Mouse (Mus musculus): ENCODE data around the gene Gamt. TPM values are rescaled to one million over a fixed set of nuclear protein-coding genes. Genes with fewer than 3 reads are reported as not detected.

Gamt gene
- polyA plus RNA-seq, 1 experiment = 26.3 TPM

DNA sequence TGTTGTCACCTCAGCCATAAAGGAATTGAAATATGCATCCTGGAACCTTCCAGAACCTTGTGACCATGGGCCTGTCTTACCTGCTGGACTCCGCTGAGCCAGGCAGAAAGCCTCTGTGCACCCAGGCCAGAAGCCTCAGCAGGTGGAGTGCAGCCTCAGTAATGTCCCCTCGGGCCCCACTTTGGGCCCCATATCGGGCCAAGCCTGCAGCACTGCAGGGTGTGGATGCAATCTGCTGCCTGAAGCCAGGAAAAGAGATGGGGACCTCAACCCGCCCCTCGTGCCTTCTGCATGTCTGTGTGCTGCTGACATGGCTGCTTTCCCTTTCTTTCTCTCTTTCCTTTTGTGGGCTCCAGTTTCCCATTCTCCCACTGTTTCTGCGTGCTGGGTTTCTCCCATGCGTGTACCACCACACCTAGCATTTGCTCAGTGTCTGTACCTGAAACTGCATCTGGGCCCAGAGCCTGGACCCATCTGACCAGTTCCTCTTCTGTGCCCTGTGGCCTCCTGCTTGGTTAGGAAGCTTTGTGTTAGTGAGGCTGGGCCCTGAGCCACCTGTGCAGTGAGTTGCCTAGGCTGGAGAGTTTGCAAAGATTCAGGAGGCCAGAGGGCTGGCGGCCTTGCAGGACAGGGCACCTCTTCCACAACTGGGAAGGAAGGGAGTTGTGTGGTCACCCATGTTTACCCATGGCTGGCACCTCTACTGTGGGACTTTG, 11.2 kb upstream of the Gamt start:
- H3K27ac ChIP-seq (ENCODE audit: insufficient read depth, low read depth, low read length) = no peak overlapping the region
- peaks cover 37% of the 10 kb centered on the region for H3K4me1 ChIP-seq (ENCODE audit: control insufficient read depth, insufficient read depth, low read length)
- no peak for TF ChIP-seq CTCF (IDR thresholded peaks at IDR 0.05; ENCODE audit: low read depth, low read length)

DNA sequence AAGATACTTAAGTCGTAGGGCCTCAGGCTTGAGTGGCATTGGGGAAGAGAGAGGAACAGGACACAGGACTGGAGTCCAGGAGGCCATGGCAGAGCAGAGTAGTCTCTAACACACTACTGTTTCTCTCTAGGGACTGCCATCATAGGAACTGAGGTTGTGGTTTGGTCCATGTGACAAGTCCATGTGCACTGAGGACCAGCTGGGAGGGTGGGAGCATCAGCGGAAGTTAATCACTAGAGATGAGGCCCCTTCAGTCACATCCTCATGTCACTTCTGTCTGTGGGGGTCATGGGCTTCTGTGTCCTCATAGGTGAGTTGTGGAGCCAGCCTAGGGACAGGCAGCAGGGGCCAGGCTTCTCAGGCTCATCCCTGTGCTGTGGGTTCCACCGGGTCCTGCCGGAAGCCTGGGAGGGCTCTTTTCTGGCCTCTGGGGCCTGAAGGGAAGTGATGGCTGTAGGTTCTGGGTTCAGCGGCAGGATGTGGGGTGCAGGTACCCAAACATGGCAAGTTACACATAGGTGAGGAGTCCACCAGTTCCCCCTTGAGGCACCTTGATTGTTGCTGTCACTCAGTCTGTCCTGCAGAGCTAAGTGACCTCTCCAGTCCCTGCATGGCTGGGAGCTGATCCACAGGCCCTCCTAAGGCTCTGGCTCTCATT, 10.5 kb upstream of the Gamt start:
- H3K4me3 ChIP-seq (ENCODE audit: insufficient read depth, low read length) = no peak overlapping the region
- no peak for TF ChIP-seq CTCF (IDR thresholded peaks at IDR 0.05; ENCODE audit: low read depth, low read length)
- TF ChIP-seq POLR2A (IDR thresholded peaks at IDR 0.05; ENCODE audit: borderline replicate concordance, low read depth, low read length) = no peak
- H3K27ac ChIP-seq (ENCODE audit: insufficient read depth, low read depth, low read length) = no peak overlapping the region
- peaks cover 43% of the 10 kb centered on the region for H3K4me1 ChIP-seq (ENCODE audit: control insufficient read depth, insufficient read depth, low read length)

More for the DNA sequence above, 11.2 kb upstream of the Gamt start:
- H3K4me3 ChIP-seq (ENCODE audit: insufficient read depth, low read length) = no peak overlapping the region

DNA sequence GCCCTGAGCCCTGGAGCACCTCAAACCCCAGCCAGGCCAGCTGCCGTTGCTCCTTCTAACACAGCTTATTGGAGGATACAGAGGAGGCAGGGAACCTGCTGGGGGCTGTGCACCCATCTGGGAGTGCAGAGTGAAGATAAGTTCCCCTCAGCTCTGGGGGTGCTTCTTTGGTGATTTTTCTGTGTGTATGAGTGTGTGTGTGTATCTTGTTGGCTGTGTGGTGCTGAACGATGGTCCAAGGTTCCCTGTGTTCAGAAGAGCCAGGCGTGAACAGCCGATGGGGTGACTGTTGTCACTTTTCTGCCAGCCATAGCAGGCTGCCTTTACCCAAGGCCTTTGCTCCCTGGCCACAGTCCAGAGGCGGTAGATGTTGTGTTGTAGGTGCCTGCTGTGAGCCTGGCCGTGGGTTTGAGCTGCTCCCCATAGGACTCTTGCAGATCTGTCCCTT, 9.9 kb upstream of the Gamt start:
- Histone ChIP-seq H3K4me1 (ENCODE audit: control insufficient read depth, insufficient read depth, low read length) (peaks cover 43% of the 10 kb centered on the region), H3K27ac (ENCODE audit: insufficient read depth, low read depth, low read length) (no peak overlapping the region), H3K4me3 (ENCODE audit: insufficient read depth, low read length) (no peak overlapping the region)
- no peak for TF ChIP-seq CTCF (IDR thresholded peaks at IDR 0.05; ENCODE audit: low read depth, low read length)
- no peak for TF ChIP-seq POLR2A (IDR thresholded peaks at IDR 0.05; ENCODE audit: borderline replicate concordance, low read depth, low read length)

DNA sequence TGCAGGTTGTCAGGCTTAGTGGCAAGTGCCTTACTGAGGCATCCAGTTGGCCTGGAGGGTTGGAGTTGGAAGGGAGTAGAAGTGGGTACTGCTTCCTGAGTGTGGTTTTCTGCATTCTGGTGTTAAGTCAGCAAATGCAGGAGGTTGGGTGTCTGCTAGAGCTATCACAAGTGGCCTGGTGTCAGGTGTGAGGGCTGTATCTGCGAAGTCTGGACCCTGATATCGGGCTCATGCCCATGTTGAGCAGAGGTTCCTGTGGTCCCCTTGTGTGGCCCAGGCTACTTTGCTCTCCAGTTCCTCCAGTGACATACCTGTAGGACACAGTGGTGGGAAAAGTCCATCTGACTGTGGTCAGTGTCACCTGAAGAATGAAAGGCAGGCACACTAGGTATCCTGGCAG, 9.3 kb upstream of the Gamt start:
- Histone ChIP-seq H3K27ac (ENCODE audit: insufficient read depth, low read depth, low read length) (no peak overlapping the region), H3K4me3 (ENCODE audit: insufficient read depth, low read length) (no peak overlapping the region), H3K4me1 (ENCODE audit: control insufficient read depth, insufficient read depth, low read length) (peaks cover 43% of the 10 kb centered on the region)
- TF ChIP-seq POLR2A (IDR thresholded peaks at IDR 0.05; ENCODE audit: borderline replicate concordance, low read depth, low read length) = no peak
- TF ChIP-seq CTCF (IDR thresholded peaks at IDR 0.05; ENCODE audit: low read depth, low read length) = no peak

DNA sequence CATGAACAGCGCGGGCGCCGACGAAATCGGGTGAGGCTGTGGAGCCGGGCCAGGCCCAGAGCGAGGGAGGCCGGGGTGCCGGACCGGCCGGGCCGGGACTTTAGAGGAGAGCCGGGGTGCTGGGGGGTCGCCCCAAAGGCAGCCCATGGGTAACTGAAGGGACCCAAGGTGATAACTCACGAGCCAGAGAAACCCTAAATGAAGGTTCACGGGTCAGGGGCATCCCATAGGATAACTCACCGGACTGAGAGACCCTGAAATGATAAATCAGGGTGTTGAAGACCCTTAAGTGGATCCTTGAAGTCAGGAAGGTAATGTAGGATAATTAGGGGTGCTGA, 4.3 kb upstream of the Gamt start:
- peaks cover 45% of the 10 kb centered on the region for H3K4me1 ChIP-seq (ENCODE audit: control insufficient read depth, insufficient read depth, low read length)
- TF ChIP-seq CTCF (IDR thresholded peaks at IDR 0.05; ENCODE audit: low read depth, low read length) = no peak
- TF ChIP-seq POLR2A (IDR thresholded peaks at IDR 0.05; ENCODE audit: borderline replicate concordance, low read depth, low read length) = no peak
- H3K27ac ChIP-seq (ENCODE audit: insufficient read depth, low read depth, low read length) = peak overlapping the region; percentile 68
- peak overlapping the region; percentile 69 for H3K4me3 ChIP-seq (ENCODE audit: insufficient read depth, low read length)

DNA sequence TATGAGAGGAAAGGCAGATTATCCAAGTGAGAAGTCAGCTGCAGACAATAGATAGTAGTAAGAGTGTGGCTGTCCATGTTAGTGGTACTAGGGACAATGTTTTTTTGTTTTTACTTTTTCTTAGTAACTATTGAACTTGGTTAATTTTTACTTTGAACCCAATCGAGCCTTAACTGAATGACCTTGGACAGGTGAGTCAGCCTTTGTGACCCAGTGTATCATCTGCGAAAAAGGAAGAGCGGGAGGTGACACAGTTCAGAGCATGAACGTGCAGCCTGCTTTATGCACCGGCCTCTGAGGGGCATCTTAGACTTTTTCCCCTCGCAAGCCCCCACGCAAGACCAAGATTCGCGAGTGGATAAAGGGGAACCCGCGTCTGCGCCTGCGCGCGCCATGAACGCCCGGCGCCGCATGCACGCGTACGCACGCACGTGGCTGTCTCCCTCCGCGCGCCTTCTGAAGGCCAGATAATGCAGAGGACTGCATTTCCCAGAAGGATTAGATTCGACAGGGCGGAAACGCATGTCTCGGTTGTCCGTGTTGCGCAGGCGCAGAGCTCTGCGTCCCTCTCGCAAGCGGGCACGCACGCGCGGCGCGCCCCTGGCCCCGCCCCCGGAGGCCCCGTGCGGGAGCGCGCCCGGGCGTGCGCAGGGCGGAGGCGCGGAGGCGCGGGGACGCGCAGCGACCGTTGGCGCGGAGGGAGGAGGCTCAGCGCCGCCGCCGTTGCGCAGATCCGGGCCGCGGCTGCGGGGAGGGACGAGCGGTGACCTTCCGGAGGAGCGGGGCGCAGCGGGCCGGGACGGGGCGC, 3.7 kb upstream of the Gamt start:
- Histone ChIP-seq H3K4me3 (ENCODE audit: insufficient read depth, low read length) (peak overlapping the region; percentile 69), H3K4me1 (ENCODE audit: control insufficient read depth, insufficient read depth, low read length) (peaks cover 44% of the 10 kb centered on the region), H3K27ac (ENCODE audit: insufficient read depth, low read depth, low read length) (peak overlapping the region; percentile 78)
- TF ChIP-seq CTCF (IDR thresholded peaks at IDR 0.05; ENCODE audit: low read depth, low read length) (no peak), POLR2A (IDR thresholded peaks at IDR 0.05; ENCODE audit: borderline replicate concordance, low read depth, low read length) (0 out of 2 replicates have a peak, but pooled peaks have one; percentile 12)

DNA sequence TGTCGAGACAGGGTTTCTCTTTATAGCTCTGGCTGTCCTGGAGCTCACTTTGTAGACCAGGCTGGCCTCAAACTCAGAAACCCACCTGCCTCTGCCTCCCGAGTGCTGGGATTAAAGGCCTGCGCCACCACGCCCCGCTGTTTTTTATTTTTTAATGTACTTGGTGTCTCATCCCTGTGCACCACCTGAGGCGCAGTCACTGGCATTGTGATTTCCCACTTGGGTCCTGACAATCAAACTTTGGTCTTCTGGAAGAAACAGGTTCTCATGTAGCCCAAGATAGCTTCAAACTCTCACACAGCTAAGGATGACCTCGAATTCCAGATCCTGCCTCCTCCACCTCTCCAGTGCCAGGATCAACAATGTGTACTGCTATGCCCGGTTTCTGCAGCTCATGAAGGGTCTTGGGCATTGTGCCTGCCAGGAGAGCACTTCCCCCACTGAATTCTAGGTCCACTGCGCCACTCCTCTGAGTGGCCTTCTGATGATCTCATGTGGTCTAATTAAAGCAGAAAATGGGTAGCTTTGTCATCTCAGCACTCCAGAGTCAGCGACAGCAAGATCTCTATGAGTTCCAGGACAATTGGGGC, 2.1 kb upstream of the Gamt start:
- Histone ChIP-seq H3K27ac (ENCODE audit: insufficient read depth, low read depth, low read length) (peak overlapping the region; percentile 95), H3K4me3 (ENCODE audit: insufficient read depth, low read length) (peak overlapping the region; percentile 4; the same call in 1 of the 2 replicates), H3K4me1 (ENCODE audit: control insufficient read depth, insufficient read depth, low read length) (peaks cover 37% of the 10 kb centered on the region)
- TF ChIP-seq CTCF (IDR thresholded peaks at IDR 0.05; ENCODE audit: low read depth, low read length) (no peak), POLR2A (IDR thresholded peaks at IDR 0.05; ENCODE audit: borderline replicate concordance, low read depth, low read length) (no peak)

DNA sequence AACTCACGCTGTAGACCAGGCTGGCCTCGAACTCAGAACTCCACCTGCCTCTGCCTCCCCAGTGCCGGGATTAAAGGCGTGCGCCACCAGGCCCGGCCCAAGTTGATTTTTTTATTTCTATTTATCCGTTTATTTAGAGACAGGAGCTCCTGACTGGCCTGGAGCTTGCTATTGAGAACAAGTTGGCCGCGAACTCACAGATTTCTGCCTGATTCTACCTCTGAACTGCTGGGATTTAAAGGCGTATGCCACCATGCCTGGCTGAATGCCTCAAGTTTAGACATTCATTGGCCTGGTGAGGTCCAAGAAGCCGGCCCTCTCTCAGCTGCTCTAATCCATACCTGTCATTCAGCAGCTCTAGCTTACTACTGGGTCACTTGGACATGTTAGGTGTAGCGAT, 1.4 kb upstream of the Gamt start:
- no peak for TF ChIP-seq CTCF (IDR thresholded peaks at IDR 0.05; ENCODE audit: low read depth, low read length)
- TF ChIP-seq POLR2A (IDR thresholded peaks at IDR 0.05; ENCODE audit: borderline replicate concordance, low read depth, low read length) = no peak

DNA sequence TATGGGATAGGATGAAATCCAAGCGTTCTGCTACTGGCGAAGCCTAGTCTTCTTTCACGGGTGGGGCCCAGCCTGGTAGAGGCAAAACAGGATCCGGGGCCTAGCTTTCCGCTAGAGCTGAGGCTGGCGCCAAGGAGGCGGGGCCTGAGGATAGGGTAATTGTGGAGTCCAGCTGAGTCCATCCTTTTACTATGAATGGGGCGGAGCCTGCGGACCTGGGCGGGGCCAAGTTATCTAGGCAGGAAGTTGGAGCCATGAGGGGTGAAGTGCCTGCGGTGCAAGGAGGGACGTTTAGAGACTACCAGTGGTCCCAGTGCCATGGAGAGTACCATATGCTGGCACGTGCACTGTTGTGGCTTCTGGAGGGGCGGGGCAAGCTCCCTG, 765 bp upstream of the Gamt start:
- peak overlapping the region; percentile 95 for H3K27ac ChIP-seq (ENCODE audit: insufficient read depth, low read depth, low read length)
- peak overlapping the region; percentile 75 for H3K4me3 ChIP-seq (ENCODE audit: insufficient read depth, low read length)
- TF ChIP-seq CTCF (IDR thresholded peaks at IDR 0.05; ENCODE audit: low read depth, low read length) = no peak
- TF ChIP-seq POLR2A (IDR thresholded peaks at IDR 0.05; ENCODE audit: borderline replicate concordance, low read depth, low read length) = no peak
- peaks cover 27% of the 10 kb centered on the region for H3K4me1 ChIP-seq (ENCODE audit: control insufficient read depth, insufficient read depth, low read length)

More for the DNA sequence above, 1.4 kb upstream of the Gamt start:
- peak overlapping the region; percentile 95 for H3K27ac ChIP-seq (ENCODE audit: insufficient read depth, low read depth, low read length)
- peak overlapping the region; percentile 56 for H3K4me3 ChIP-seq (ENCODE audit: insufficient read depth, low read length)
- peaks cover 31% of the 10 kb centered on the region for H3K4me1 ChIP-seq (ENCODE audit: control insufficient read depth, insufficient read depth, low read length)

Measured in bone marrow macrophage, adult 2 months (primary cell).